ENCODE assay signal across 8 mouse cellular contexts in the genomic region with DNA sequence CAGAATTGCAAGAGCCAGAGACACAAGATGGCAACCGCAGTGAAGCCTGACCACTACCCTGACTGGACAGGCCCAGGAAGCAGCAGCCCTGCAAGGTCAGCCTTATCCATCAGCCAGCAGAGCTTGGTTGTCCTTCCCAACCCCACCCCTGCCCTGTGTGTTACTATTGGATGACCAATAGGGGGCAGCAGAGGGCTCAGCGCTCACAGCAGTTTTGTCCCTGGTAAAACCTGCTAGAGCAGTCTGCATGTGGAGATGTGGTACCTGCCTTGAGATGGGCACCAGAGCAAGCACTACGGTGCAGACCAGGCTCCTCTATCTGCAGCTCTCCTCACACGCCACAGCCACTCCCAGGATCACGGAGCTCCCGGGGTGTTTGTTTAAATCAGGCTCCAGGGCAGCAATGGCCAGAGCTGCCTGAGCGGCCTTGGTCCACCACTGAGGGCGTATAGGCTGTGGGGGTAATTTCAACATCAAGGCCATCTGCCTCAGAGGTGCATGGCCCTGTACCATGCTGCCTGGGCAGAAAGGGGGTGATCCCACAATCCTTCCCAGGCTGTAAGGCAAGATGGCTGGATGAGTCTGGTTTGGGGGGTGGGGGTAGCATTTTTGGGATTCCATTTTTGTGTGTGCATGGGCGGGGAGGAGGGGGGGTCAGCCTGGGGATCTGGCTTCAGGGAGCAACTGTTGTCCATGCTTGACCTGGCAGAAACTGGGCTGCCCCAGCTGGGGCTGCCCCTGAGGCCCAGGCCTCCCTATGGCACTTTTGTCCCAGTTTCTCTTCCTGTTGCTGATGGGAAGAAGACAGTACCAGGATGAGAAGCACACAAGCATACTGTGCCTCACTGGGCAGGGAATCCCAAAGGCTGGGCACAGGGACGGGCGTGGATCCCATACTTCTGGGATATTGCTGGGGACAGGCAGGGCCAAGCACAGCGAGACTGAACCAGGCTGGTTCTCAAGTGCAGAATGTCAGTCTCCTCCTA. TPM values are rescaled to one million over a fixed set of nuclear protein-coding genes. Genes with fewer than 3 reads are reported as not detected.
A peak's percentile ranks its signal among the peaks of the same experiment; 100 is the strongest.
DNase-seq lines count a peak whose midpoint lies in the region; ATAC-seq and TF ChIP-seq lines count a peak whose summit lies in the region.

No protein-coding gene starts in this region.

- peak; percentile 61 for DNase-seq in left cerebral cortex, postnatal 4 days
- DNase-seq in left cerebral cortex, adult 9 months (ENCODE audit: low spot score in 2 of 2), result no peak
- DNase-seq in adrenal gland, postnatal 10 days, result peak; percentile 76
- peak; percentile 72 for DNase-seq in embryo, embryonic 9.5 days (ENCODE audit: extremely low spot score)
- peak; percentile 54 to 72 for DNase-seq in heart, postnatal 14 days
- peak; percentile 66 for DNase-seq in midbrain, postnatal 0 days (ENCODE audit: low spot score)
- peak; percentile 61 for DNase-seq in thymus, postnatal 14 days

- intact Hi-C loops in left cerebral cortex, postnatal 4 days (cut with DNase I), result no loop called here
- intact Hi-C loops in heart, postnatal 14 days (cut with DNase I), result no loop called here

- no peak overlapping the region for H3K27ac ChIP-seq in limb, embryonic 12.5 days
- H3K27ac ChIP-seq in midbrain, postnatal 0 days (ENCODE audit: low read depth, low read length), result 0 out of 2 replicates have a peak overlapping the region, but pooled peaks have one; percentile 32

- peak; percentile 80 for TF ChIP-seq CTCF in midbrain, postnatal 0 days (IDR thresholded peaks at IDR 0.05)

- H3K9ac ChIP-seq in limb, embryonic 12.5 days (replicated peaks), result no peak overlapping the region
- H3K9ac ChIP-seq in midbrain, postnatal 0 days (replicated peaks; ENCODE audit: low read length, poor library complexity, severe bottlenecking), result no peak overlapping the region

- no peaks in the 10 kb centered on the region for H3K4me1 ChIP-seq in limb, embryonic 12.5 days (replicated peaks)
- H3K4me1 ChIP-seq in midbrain, postnatal 0 days (ENCODE audit: insufficient read depth, low read length), result 0 out of 2 replicates have a peak, but pooled peaks cover 5% of the 10 kb centered on the region

- 60% methylated on average over 12 of the region's 12 CpGs for WGBS in limb, embryonic 12.5 days
- WGBS in midbrain, postnatal 0 days, result 56% methylated on average over 12 of the region's 12 CpGs

- 0 out of 2 replicates have a peak, but pooled peaks have one; percentile 33 for ATAC-seq in limb, embryonic 12.5 days (ENCODE audit: insufficient number of reproducible peaks, insufficient read depth, low FRiP score, low TSS enrichment, low read depth)
- no peak for ATAC-seq in midbrain, postnatal 0 days (ENCODE audit: low FRiP score)

- no peaks in the 10 kb centered on the region for H3K27me3 ChIP-seq in limb, embryonic 12.5 days
- no peaks in the 10 kb centered on the region for H3K27me3 ChIP-seq in midbrain, postnatal 0 days (ENCODE audit: insufficient read depth, low read length)

- H3K36me3 ChIP-seq in limb, embryonic 12.5 days, result peaks cover 9% of the 10 kb centered on the region
- H3K36me3 ChIP-seq in midbrain, postnatal 0 days (ENCODE audit: insufficient read depth, low read length), result peaks cover 9% of the 10 kb centered on the region

- no peak overlapping the region for H3K4me3 ChIP-seq in limb, embryonic 12.5 days (replicated peaks)
- H3K4me3 ChIP-seq in midbrain, postnatal 0 days (ENCODE audit: low read depth, low read length), result no peak overlapping the region

- H3K9me3 ChIP-seq in limb, embryonic 12.5 days, result no peaks in the 10 kb centered on the region
- H3K9me3 ChIP-seq in midbrain, postnatal 0 days (ENCODE audit: low read length), result no peaks in the 10 kb centered on the region

- no peak overlapping the region for H3K4me2 ChIP-seq in limb, embryonic 12.5 days
- H3K4me2 ChIP-seq in midbrain, postnatal 0 days (ENCODE audit: low read depth, low read length, poor library complexity, severe bottlenecking), result no peak overlapping the region

RNA-seq across cellular contexts. Expression of a gene that starts 16.5 kb away (rescaled TPM):
- total RNA-seq in left cerebral cortex, postnatal 4 days (2021), result not detected
- total RNA-seq in adrenal gland, postnatal 10 days (2021), result under 1 TPM; 0.15 to 0.27 TPM
- total RNA-seq in heart, postnatal 14 days (2021), result under 1 TPM; 0.24 to 0.43 TPM
- 0.39 and 0.41 TPM in 2 replicates for polyA plus RNA-seq in limb, embryonic 12.5 days (2016; fragmentation: Nextera tagmentation; extraction: Ambion mirVana)
- total RNA-seq in midbrain, postnatal 0 days (2014; rRNA removed), result 0.33 and 0.66 TPM in 2 replicates
- 1.1 and 1.5 TPM in 2 replicates for polyA plus RNA-seq in midbrain, postnatal 0 days (2015; fragmentation: Nextera tagmentation; extraction: Ambion mirVana)

RNA-seq across cellular contexts. Expression of a gene that starts 27.7 kb away (rescaled TPM):
- total RNA-seq in left cerebral cortex, postnatal 4 days (2021), result 10 to 100 TPM; 54.9 to 57.3 TPM
- 10 to 100 TPM; 12.6 to 16.4 TPM for total RNA-seq in adrenal gland, postnatal 10 days (2021)
- total RNA-seq in heart, postnatal 14 days (2021), result 1 to 10 TPM; 9.4 to 9.5 TPM
- 9.5 and 10.6 TPM in 2 replicates for polyA plus RNA-seq in limb, embryonic 12.5 days (2016; fragmentation: Nextera tagmentation; extraction: Ambion mirVana)
- total RNA-seq in midbrain, postnatal 0 days (2014; rRNA removed), result 85.2 and 87.4 TPM in 2 replicates
- 37.4 and 38.1 TPM in 2 replicates for polyA plus RNA-seq in midbrain, postnatal 0 days (2015; fragmentation: Nextera tagmentation; extraction: Ambion mirVana)

RNA-seq across cellular contexts. Expression of a gene that starts 27.9 kb away (rescaled TPM):
- 1 to 10 TPM; 7.7 to 8.0 TPM for total RNA-seq in left cerebral cortex, postnatal 4 days (2021)
- total RNA-seq in adrenal gland, postnatal 10 days (2021), result 10 to 100 TPM; 24.5 to 24.9 TPM
- total RNA-seq in heart, postnatal 14 days (2021), result 10 to 100 TPM; 14.4 to 18.4 TPM
- polyA plus RNA-seq in limb, embryonic 12.5 days (2016; fragmentation: Nextera tagmentation; extraction: Ambion mirVana), result 16.3 and 17.5 TPM in 2 replicates
- 8.9 and 12.0 TPM in 2 replicates for total RNA-seq in midbrain, postnatal 0 days (2014; rRNA removed)
- 25.2 and 32.5 TPM in 2 replicates for polyA plus RNA-seq in midbrain, postnatal 0 days (2015; fragmentation: Nextera tagmentation; extraction: Ambion mirVana)

RNA-seq across cellular contexts. Expression of a gene that starts 30.6 kb away (rescaled TPM):
- total RNA-seq in left cerebral cortex, postnatal 4 days (2021), result not detected
- total RNA-seq in adrenal gland, postnatal 10 days (2021), result not detected
- total RNA-seq in heart, postnatal 14 days (2021), result not detected
- not detected in 2 replicates for polyA plus RNA-seq in limb, embryonic 12.5 days (2016; fragmentation: Nextera tagmentation; extraction: Ambion mirVana)
- total RNA-seq in midbrain, postnatal 0 days (2014; rRNA removed), result not detected in 2 replicates
- not detected in 2 replicates for polyA plus RNA-seq in midbrain, postnatal 0 days (2015; fragmentation: Nextera tagmentation; extraction: Ambion mirVana)

RNA-seq across cellular contexts. Expression of a gene that starts 52.5 kb away (rescaled TPM):
- 10 to 100 TPM; 24.0 to 27.3 TPM for total RNA-seq in left cerebral cortex, postnatal 4 days (2021)
- total RNA-seq in adrenal gland, postnatal 10 days (2021), result 10 to 100 TPM; 17.3 to 18.7 TPM
- 10 to 100 TPM; 10.1 to 12.1 TPM for total RNA-seq in heart, postnatal 14 days (2021)
- polyA plus RNA-seq in limb, embryonic 12.5 days (2016; fragmentation: Nextera tagmentation; extraction: Ambion mirVana), result 36.3 and 40.1 TPM in 2 replicates
- 26.5 and 29.1 TPM in 2 replicates for total RNA-seq in midbrain, postnatal 0 days (2014; rRNA removed)
- polyA plus RNA-seq in midbrain, postnatal 0 days (2015; fragmentation: Nextera tagmentation; extraction: Ambion mirVana), result 18.7 and 20.9 TPM in 2 replicates

Comparison
In these comparisons a context has a peak if more than half of its experiments do, and no peak if none do; other contexts are left out.
1. DNase-seq: peak in left cerebral cortex, postnatal 4 days (single experiment), adrenal gland, postnatal 10 days (single experiment), embryo, embryonic 9.5 days (single experiment), heart, postnatal 14 days (2 of 2), midbrain, postnatal 0 days (single experiment) and thymus, postnatal 14 days (single experiment); none in left cerebral cortex, adult 9 months (0 of 2).